Mouse (Mus musculus): Measurements from ENCODE around the gene Accsl. TPM values are rescaled to one million over a fixed set of nuclear protein-coding genes. Genes with fewer than 3 reads are reported as not detected.

Gene Accsl
- polyA plus RNA-seq, 1 experiment = 0.06 TPM

GRCm38 (mm10) chr2:93858845-93859244 lies 10.1 kb downstream of the Accsl start:
- Histone ChIP-seq H3K4me3 (no peak overlapping the region), H3K27me3 (ENCODE audit: control insufficient read depth, insufficient read depth, insufficient read length) (peaks cover 33% of the 10 kb centered on the region), H3K36me3 (ENCODE audit: control insufficient read depth, insufficient read depth) (no peaks in the 10 kb centered on the region), H3ac (ENCODE audit: control insufficient read depth, insufficient read length) (no peak overlapping the region), H3K79me2 (ENCODE audit: control insufficient read depth, insufficient read depth) (no peaks in the 10 kb centered on the region), H3K4me2 (ENCODE audit: low read depth) (no peak overlapping the region)
- TF ChIP-seq TCF12 (IDR thresholded peaks at IDR 0.05; ENCODE audit: insufficient read depth, poor library complexity, severe bottlenecking) = no peak
- TF ChIP-seq USF1 (IDR thresholded peaks at IDR 0.05; ENCODE audit: low read depth) = peak; percentile 37

GRCm38 (mm10) chr2:93851303-93851702 lies 17.7 kb downstream of the Accsl start:
- Histone ChIP-seq H3K36me3 (ENCODE audit: control insufficient read depth, insufficient read depth) (no peaks in the 10 kb centered on the region), H3K27me3 (ENCODE audit: control insufficient read depth, insufficient read depth, insufficient read length) (peaks cover 23% of the 10 kb centered on the region), H3K79me2 (ENCODE audit: control insufficient read depth, insufficient read depth) (no peaks in the 10 kb centered on the region), H3K4me2 (ENCODE audit: low read depth) (no peak overlapping the region), H3K4me3 (no peak overlapping the region), H3ac (ENCODE audit: control insufficient read depth, insufficient read length) (no peak overlapping the region)
- no peak for TF ChIP-seq E2F4 (IDR thresholded peaks at IDR 0.05; ENCODE audit: insufficient read depth)

GRCm38 (mm10) chr2:93850317-93850944 lies 18.5 kb downstream of the Accsl start:
- TF ChIP-seq MAX (IDR thresholded peaks at IDR 0.05; ENCODE audit: low read depth) (no peak), SRF (IDR thresholded peaks at IDR 0.05; ENCODE audit: control insufficient read depth, insufficient read length, low read depth) (no peak), POLR2AphosphoS2 (IDR thresholded peaks at IDR 0.05; ENCODE audit: insufficient read length, low read depth) (no peak)
- H3K27me3 ChIP-seq (ENCODE audit: control insufficient read depth, insufficient read depth, insufficient read length) = peaks cover 16% of the 10 kb centered on the region
- H3K79me2 ChIP-seq (ENCODE audit: control insufficient read depth, insufficient read depth) = no peaks in the 10 kb centered on the region
- no peak overlapping the region for H3ac ChIP-seq (ENCODE audit: control insufficient read depth, insufficient read length)
- peak overlapping the region; percentile 33 for H3K4me3 ChIP-seq
- no peaks in the 10 kb centered on the region for H3K36me3 ChIP-seq (ENCODE audit: control insufficient read depth, insufficient read depth)
- peak overlapping the region; percentile 94 for H3K4me2 ChIP-seq (ENCODE audit: low read depth)

- Histone ChIP-seq H3K79me2 (ENCODE audit: control insufficient read depth, insufficient read depth) (no peaks in the 10 kb centered on the region), H3K4me3 (peak within 1 kb of the TSS; percentile 33), H3K36me3 (ENCODE audit: control insufficient read depth, insufficient read depth) (no peaks in the 10 kb centered on the region), H3K4me2 (ENCODE audit: low read depth) (peak within 1 kb of the TSS; percentile 94), H3ac (ENCODE audit: control insufficient read depth, insufficient read length) (no peak within 1 kb of the TSS), H3K27me3 (ENCODE audit: control insufficient read depth, insufficient read depth, insufficient read length) (peaks cover 12% of the 10 kb centered on the region)
- TF ChIP-seq TCF3 (IDR thresholded peaks at IDR 0.05; ENCODE audit: insufficient read length, low read depth) (no peak), MAX (IDR thresholded peaks at IDR 0.05; ENCODE audit: low read depth) (no peak), E2F4 (IDR thresholded peaks at IDR 0.05; ENCODE audit: insufficient read depth) (no peak), POLR2A (IDR thresholded peaks at IDR 0.05; ENCODE audit: insufficient read length, low read depth) (peak; percentile 41), TCF12 (IDR thresholded peaks at IDR 0.05; ENCODE audit: insufficient read depth, poor library complexity, severe bottlenecking) (no peak), MYOD1 (IDR thresholded peaks at IDR 0.05; ENCODE audit: control insufficient read depth in 1 of 3, insufficient read length in 2 of 3, low read depth in 2 of 3) (no peak), CEBPB (IDR thresholded peaks at IDR 0.05; ENCODE audit: insufficient read depth, poor library complexity, severe bottlenecking) (no peak)
Observed at GRCm38 (mm10) chr2:93849505-93850089, 19.4 kb downstream of the Accsl start, which contains the start of gene Accs. Gene Accs (minus strand): TSS chr2:93849943.

- Histone ChIP-seq H3K27me3 (ENCODE audit: control insufficient read depth, insufficient read depth, insufficient read length) (no peaks in the 10 kb centered on the region), H3K4me3 (no peak overlapping the region), H3K4me2 (ENCODE audit: low read depth) (no peak overlapping the region), H3K36me3 (ENCODE audit: control insufficient read depth, insufficient read depth) (no peaks in the 10 kb centered on the region), H3K79me2 (ENCODE audit: control insufficient read depth, insufficient read depth) (no peaks in the 10 kb centered on the region), H3ac (ENCODE audit: control insufficient read depth, insufficient read length) (no peak overlapping the region)
- no peak for TF ChIP-seq POLR2A (IDR thresholded peaks at IDR 0.05; ENCODE audit: insufficient read length, low read depth)
- no peak for TF ChIP-seq MYOG (IDR thresholded peaks at IDR 0.05; ENCODE audit: control insufficient read depth in 1 of 3, insufficient read depth in 1 of 3, insufficient read length in 2 of 3, low read depth in 2 of 3)
- no peak for TF ChIP-seq SRF (IDR thresholded peaks at IDR 0.05; ENCODE audit: control insufficient read depth, insufficient read length, low read depth)
- TF ChIP-seq POLR2AphosphoS2 (IDR thresholded peaks at IDR 0.05; ENCODE audit: insufficient read length, low read depth) = no peak
- no peak for TF ChIP-seq TCF12 (IDR thresholded peaks at IDR 0.05; ENCODE audit: insufficient read depth, poor library complexity, severe bottlenecking)
- TF ChIP-seq MAX (IDR thresholded peaks at IDR 0.05; ENCODE audit: low read depth) = no peak
- no peak for TF ChIP-seq REST (IDR thresholded peaks at IDR 0.05; ENCODE audit: insufficient read depth, insufficient read length)
Observed at GRCm38 (mm10) chr2:93841349-93841748, 27.6 kb downstream of the Accsl start.

GRCm38 (mm10) chr2:93840109-93840508 lies 28.8 kb downstream of the Accsl start:
- no peak overlapping the region for H3ac ChIP-seq (ENCODE audit: control insufficient read depth, insufficient read length)
- no peaks in the 10 kb centered on the region for H3K36me3 ChIP-seq (ENCODE audit: control insufficient read depth, insufficient read depth)
- H3K79me2 ChIP-seq (ENCODE audit: control insufficient read depth, insufficient read depth) = no peaks in the 10 kb centered on the region
- H3K4me3 ChIP-seq = no peak overlapping the region
- H3K4me2 ChIP-seq (ENCODE audit: low read depth) = no peak overlapping the region
- TF ChIP-seq POLR2A (IDR thresholded peaks at IDR 0.05; ENCODE audit: insufficient read length, low read depth) (no peak), MYOG (IDR thresholded peaks at IDR 0.05; ENCODE audit: control insufficient read depth in 1 of 3, insufficient read depth in 1 of 3, insufficient read length in 2 of 3, low read depth in 2 of 3) (no peak), REST (IDR thresholded peaks at IDR 0.05; ENCODE audit: insufficient read depth, insufficient read length) (no peak), TCF3 (IDR thresholded peaks at IDR 0.05; ENCODE audit: insufficient read length, low read depth) (no peak), TCF12 (IDR thresholded peaks at IDR 0.05; ENCODE audit: insufficient read depth, poor library complexity, severe bottlenecking) (no peak), E2F4 (IDR thresholded peaks at IDR 0.05; ENCODE audit: insufficient read depth) (no peak), CEBPB (IDR thresholded peaks at IDR 0.05; ENCODE audit: insufficient read depth, poor library complexity, severe bottlenecking) (no peak), SRF (IDR thresholded peaks at IDR 0.05; ENCODE audit: control insufficient read depth, insufficient read length, low read depth) (no peak), MYOD1 (IDR thresholded peaks at IDR 0.05; ENCODE audit: control insufficient read depth in 1 of 3, insufficient read length in 2 of 3, low read depth in 2 of 3) (no peak), POLR2AphosphoS2 (IDR thresholded peaks at IDR 0.05; ENCODE audit: insufficient read length, low read depth) (no peak), MAX (IDR thresholded peaks at IDR 0.05; ENCODE audit: low read depth) (no peak), USF1 (IDR thresholded peaks at IDR 0.05; ENCODE audit: low read depth) (no peak)
- no peaks in the 10 kb centered on the region for H3K27me3 ChIP-seq (ENCODE audit: control insufficient read depth, insufficient read depth, insufficient read length)
